Mouse (Mus musculus): ENCODE measurements around the gene Trpm3. TPM values are rescaled to one million over a fixed set of nuclear protein-coding genes. Genes with fewer than 3 reads are reported as not detected.

Gene Trpm3
- total RNA-seq, 1 experiment from 2014 or later, result 1.1 TPM

- DNase-seq, result no peak
Measured at GRCm38 (mm10) chr19:22754498-22754897, 615.7 kb downstream of the Trpm3 start.

- no peak for DNase-seq
Measured at GRCm38 (mm10) chr19:22758496-22758895, 619.6 kb downstream of the Trpm3 start.

DNA sequence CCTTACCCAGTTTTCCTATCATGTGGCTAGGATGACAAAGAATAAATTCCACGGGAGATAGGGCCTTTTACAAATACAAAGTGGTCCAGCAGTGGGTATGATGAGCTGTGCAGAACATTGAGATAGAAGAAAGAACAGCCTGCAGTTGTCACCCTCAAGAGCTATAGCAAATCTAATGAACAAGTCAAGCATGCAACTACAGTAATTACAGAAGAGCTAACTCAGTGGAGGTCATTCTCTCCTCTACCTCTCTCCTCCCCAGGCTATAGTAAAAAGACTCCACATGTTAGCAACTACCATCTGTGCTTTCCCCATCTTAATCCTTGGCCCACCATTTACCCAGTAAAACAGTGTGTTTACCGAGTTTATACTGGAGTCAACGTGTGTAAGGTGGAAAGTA is 629.4 kb downstream of the Trpm3 start:
- no peak for DNase-seq

- no peak for DNase-seq
Measured at GRCm38 (mm10) chr19:22775191-22775695, 636.4 kb downstream of the Trpm3 start.

- DNase-seq, result no peak
Measured at GRCm38 (mm10) chr19:22780192-22780843, 641.5 kb downstream of the Trpm3 start.

GRCm38 (mm10) chr19:22781579-22781978 is 642.7 kb downstream of the Trpm3 start:
- no peak for DNase-seq

DNA sequence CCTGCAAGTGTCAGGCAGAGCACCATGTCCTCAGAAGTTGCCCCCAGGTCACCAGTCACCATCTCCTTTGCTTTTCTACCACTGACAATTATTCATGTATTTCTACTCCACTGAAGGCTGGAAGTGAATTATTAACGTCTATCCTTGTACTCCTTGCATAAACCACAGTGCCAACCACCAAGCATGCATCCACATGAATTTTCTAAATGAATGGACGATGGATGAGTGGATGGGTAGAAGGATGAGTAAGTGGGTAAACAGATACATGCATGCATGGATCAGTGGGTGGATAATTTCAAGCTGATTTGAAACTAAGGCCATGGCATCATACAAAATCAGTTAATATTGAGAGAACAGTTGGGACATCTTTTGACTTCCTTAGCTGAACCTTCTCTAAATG is 644.9 kb downstream of the Trpm3 start:
- DNase-seq, result no peak

DNA sequence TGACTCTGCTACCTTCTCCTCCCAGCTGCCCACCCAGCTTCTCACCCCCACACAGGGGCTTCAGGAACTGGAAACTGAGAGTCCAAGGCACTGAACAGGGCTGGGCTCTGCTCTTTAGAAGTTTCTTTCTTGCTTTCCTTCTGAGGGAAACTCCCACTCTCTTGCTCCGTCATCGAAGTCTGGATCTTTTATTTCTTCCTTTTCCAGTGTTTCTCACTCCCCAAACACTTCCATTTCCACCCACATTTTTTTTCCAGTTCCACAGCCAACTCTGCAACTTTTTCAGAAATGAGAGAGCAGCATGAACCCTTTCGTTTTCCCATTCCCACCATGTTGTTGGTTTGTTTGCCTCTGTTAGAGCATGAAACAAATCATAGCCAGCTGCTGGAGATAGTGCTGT is 650.9 kb downstream of the Trpm3 start:
- no peak for DNase-seq

DNA sequence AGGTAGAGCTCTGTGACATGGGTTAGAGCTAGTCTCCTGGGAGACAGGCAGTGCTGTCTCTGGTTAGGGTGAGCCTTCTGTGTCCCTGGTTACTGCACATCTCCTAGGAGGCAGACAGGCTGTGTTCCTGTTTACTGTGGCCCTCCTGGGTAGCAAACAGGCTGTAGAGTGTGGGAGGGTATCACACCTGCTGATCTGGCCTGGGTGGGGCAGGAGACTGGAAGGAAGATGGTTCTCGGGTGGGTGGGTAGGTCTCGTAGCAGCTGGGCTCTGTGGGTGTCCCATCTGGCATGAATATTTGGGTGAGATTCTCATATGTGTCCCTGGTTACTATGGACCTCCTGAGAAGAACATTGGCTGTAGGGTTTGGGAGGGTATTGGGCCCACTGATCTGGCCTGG is 658.1 kb downstream of the Trpm3 start:
- no peak for DNase-seq

DNA sequence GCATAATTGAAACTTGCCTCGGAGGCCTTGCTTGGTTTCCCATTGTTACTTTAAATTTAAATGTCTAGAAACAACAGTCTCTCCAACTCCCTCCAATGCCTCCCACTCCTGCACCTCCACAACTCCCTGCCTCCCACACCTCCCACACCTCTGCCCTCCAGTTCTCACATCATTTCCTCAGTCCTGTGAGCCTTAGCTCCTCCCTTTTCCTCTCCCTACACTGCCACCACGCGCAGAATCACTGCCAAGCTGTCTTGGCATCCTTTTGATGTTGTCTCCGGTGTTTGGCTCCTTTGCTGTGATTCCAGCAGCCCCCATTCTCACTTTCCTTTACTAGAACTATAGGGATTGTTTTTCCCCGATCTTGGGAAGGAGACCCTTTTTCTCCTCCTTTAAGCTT is 661.6 kb downstream of the Trpm3 start:
- no peak for DNase-seq

- no peak for DNase-seq
Measured at GRCm38 (mm10) chr19:22803396-22803795, 664.5 kb downstream of the Trpm3 start.

DNA sequence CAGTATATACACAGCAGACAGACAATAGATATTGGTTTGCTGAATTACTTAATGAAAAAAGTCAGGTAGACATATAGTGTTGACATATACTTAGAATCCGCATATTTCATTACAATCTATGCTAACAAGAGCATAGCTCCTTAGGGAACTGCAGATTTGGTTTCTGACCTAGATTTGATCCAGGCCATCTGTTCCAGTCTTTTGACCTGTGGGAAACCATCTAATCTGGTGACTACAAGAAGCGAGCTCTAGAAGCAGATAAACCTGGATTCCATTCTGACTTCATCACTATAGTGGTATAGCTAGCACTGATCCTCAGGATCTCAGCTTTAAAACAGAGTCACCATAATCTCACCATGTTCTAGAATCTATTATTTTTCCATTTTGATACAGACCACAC is 665.5 kb downstream of the Trpm3 start:
- no peak for DNase-seq

GRCm38 (mm10) chr19:22810247-22810646 is 671.4 kb downstream of the Trpm3 start:
- DNase-seq, result no peak

DNA sequence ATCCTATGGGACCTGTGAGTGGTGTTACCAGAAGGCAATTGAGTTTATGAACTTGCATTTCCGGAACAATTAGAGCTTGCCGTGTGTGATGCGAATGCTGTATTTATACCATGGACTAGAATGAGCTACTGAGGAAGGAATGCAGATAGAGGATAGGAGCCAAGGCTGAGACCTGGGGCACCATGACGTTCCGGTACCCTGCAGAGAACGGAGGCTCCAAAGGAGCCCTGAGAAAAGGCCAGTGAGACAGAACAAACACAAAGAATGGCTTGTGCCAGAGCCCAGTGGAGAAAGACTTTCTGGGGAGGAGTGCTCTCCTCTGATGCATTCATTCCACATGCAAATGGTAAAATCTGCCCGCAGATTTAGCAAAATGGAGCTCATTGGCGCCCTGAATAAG is 682.9 kb downstream of the Trpm3 start:
- DNase-seq, result no peak

DNA sequence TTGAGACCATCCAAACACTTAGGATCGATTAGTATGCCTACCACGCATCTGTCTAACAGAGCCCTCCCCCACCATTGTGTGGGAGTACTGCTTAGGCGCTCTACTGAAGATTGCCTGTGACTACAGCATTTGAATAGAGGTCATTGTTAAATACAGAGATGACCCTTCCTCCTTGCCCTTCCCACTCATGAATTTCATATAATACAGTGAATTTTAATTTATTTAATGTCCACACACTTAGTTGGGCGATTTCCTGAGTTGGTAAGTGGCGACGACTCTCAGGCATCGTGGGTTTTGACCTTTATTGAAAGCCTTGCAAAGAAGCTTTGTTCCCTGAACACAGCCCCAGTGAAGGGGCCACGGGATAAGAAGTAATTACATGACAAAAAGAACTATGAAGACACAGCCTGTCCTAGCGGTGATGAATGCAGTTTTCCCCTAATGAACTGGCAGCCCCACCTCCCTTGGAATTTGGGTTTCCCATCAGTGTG is 684.7 kb downstream of the Trpm3 start:
- no peak for DNase-seq

DNA sequence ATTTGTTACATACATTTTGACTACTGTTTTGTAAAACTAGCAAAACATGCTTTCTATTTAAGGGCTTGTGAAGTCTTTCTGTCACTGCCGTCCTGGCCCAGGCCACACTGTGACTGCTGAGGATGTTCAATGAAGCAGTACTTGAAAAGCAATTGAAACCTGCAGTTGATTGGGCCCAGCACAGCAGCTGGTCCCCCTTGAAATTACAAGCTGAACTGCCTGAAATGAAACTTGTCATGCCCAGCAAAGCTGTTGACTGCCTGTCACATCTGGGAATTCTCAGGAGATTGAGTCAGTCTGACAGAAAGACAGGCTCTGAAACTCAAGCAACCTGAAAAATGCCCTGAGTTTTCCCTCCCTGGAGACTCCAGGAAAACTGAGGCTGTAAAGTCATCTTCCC is 687.0 kb downstream of the Trpm3 start:
- DNase-seq, result no peak

GRCm38 (mm10) chr19:22828198-22828742 is 689.4 kb downstream of the Trpm3 start:
- DNase-seq, result no peak

DNA sequence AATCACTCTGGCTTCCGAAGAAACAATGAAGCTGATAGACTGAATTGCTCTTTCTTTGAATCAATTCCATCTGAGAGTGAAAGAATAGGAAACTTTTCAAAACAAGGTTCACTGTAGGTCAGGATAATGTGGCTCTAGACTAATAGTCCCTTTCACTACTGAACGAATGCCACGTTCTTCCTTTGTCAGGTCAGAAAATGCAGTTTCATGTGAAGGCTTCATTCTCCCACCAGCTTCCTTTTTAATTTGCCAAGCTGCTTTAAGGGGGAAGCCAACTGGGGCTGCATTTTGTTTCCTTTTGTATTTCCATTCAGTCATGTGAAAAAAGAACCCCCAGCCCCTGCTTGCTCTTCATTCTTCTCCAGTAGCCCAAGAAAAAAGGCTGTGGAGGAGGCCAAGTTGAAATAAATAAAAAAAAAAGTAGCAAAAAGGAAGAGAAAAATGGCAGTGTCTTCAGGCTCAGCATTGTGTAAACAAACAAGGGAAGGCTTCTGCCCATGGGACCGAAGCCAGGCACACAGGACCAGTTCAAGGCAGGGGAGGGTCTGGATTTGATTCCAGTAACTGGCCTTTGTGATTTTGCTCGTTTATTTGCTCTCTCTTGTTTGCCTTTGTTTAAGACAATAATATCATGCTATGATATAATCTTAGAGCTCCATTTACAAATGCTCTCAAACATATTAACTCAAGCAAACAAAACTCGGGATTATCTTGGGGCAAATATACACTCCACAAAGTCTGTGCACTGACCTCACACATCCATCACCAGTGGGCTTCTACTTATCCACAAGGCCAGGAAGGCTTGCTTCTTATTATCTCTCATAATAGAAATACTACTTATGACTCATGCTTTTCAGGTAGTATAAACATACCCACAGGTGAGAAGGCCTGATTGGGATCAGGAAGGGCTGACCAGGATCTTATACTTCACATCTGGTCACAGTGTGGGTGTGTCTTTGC is 702.5 kb downstream of the Trpm3 start:
- DNase-seq, result no peak

DNA sequence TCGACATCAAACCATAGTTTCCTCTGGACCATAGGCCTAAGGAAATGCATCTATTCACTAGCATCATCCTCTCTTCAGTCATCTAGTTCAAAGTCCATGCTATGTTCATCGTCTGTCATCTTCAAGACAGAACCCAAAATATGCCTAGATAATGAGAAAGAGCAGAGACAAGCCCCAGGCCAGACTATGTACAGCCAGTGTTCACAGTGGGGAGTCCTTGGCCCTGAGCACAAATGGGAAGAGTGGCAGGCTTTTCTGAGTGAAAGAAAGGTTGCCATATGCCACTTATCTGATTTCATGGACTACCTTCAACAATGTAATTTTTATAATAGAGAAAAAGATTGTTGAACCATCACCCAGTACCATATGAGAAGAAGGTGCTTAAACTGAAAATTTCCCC is 703.9 kb downstream of the Trpm3 start:
- no peak for DNase-seq

DNA sequence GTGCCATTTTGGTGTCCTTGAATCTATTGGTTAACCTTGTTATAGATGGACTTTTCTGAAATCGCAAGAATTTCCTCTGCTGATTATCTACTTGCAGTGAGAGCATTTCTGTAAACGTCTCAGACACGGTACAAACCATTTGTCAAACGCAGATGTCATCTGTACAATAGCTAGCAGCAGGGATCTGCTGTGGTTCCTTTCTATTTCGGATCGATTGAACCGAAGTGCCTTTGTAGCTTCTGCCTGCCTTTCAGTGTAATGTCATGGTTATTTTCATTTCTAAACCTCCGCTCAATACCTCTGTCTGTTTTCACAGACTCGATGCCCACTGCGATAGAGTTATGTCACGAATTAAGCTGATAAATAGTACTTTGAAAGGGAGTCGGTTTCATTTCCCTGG is 708.9 kb downstream of the Trpm3 start:
- no peak for DNase-seq

- no peak for DNase-seq
Measured at GRCm38 (mm10) chr19:22848251-22848650, 709.4 kb downstream of the Trpm3 start.

GRCm38 (mm10) chr19:22848783-22849576 is 710.1 kb downstream of the Trpm3 start:
- no peak for DNase-seq

Data from adrenal gland, postnatal 14 days (tissue).